Mouse (Mus musculus) forebrain, embryonic 14.5 days (tissue): ENCODE results near the gene Abcd3. TPM values are rescaled to one million over a fixed set of nuclear protein-coding genes. Genes with fewer than 3 reads are reported as not detected.

Experiments
- ATAC-seq: fragments of 200-750 bp; cut with Nextera tagmentation; 2 replicates; pipeline ENCODE4 v1.8.0; 2017; ENCODE audit warnings: mild to moderate bottlenecking, moderate library complexity
- DNase-seq: peaks from one replicate; pipeline ENCODE4 v3.0.0-alpha.2; 2015; ENCODE audit warnings: low spot score
- H3K27ac ChIP-seq: fragments of 300-500 bp; sonication (generic); 2 replicates; pipeline ENCODE4 v1.5.1; 2014; ENCODE audit warnings: low read depth, mild to moderate bottlenecking, control low read depth, low read length, moderate library complexity
- H3K27me3 ChIP-seq: fragments of 300-500 bp; sonication (generic); replicated peaks from 2 replicates; pipeline ENCODE4 v1.6.1; 2014; ENCODE audit warnings: low read length, control low read depth, mixed read lengths; ENCODE audit not compliant: control insufficient read depth, insufficient read depth
- H3K36me3 ChIP-seq: fragments of 300-500 bp; sonication (generic); 2 replicates; pipeline ENCODE4 v1.6.1; 2014; ENCODE audit warnings: low read length, control low read depth; ENCODE audit not compliant: control insufficient read depth, insufficient read depth
- H3K4me1 ChIP-seq: fragments of 300-500 bp; sonication (generic); 2 replicates; pipeline ENCODE4 v1.6.1; 2014; ENCODE audit warnings: antibody characterized with exemption, low read length, control low read depth; ENCODE audit not compliant: control insufficient read depth, insufficient read depth
- H3K4me2 ChIP-seq: fragments of 300-500 bp; sonication (generic); 2 replicates; pipeline ENCODE4 v1.6.1; 2014; ENCODE audit warnings: mild to moderate bottlenecking, control low read depth, low read length
- H3K4me3 ChIP-seq: fragments of 300-500 bp; sonication (generic); 2 replicates; pipeline ENCODE4 v1.5.1; 2014; ENCODE audit warnings: low read depth, low read length, control low read depth
- H3K9ac ChIP-seq: fragments of 300-500 bp; sonication (generic); 2 replicates; pipeline ENCODE4 v1.6.1; 2014; ENCODE audit warnings: mild to moderate bottlenecking, low read length, control low read depth, moderate library complexity
- H3K9me3 ChIP-seq: fragments of 300-500 bp; sonication (generic); replicated peaks from 2 replicates; pipeline ENCODE4 v1.6.1; 2016; ENCODE audit warnings: low read length, control low read depth, mixed read lengths; ENCODE audit not compliant: control insufficient read depth
- WGBS: fragments of 180-500 bp; shearing (Covaris S2); extraction: QIAGEN DNeasy Blood & Tissue Kit; methylation state at CpG from one replicate; pipeline ENCODE4 v1.1.7; 2014; 5-methylcytosine and 5-hydroxymethylcytosine counted together
- polyA plus RNA-seq: library from polyadenylated mRNA; unstranded; fragments of >200 nt; fragmentation: Nextera tagmentation; extraction: Ambion mirVana; gene quantifications from 2 replicates; pipeline ENCODE4 v1.2.1, GENCODE M21; 2014

The Abcd3 gene
- polyA plus RNA-seq, 1 experiment from 2014 or later = 63.8 TPM

DNA sequence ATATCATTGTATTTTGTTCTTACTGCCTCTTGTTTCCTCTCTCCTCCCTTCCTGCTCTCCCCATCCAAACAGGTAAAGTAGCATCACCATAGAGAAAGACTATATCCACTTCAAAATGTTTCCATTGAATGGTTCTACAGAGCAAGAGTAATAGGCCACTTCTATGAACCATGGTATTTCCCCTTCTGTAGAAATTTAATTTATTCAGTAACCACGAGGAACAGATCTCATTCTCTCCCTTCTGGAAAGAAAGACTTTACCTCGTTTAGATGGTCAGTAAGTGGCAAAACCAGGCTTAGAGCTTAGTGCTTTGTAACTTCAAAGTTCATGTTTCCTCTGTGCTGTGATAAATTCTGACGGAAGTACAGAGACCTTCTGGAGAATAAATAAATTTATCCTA, 28.9 kb upstream of the Abcd3 start:
- no peak for ATAC-seq
- Histone ChIP-seq H3K9me3 (no peaks in the 10 kb centered on the region), H3K27me3 (no peaks in the 10 kb centered on the region), H3K36me3 (no peaks in the 10 kb centered on the region), H3K4me1 (no peaks in the 10 kb centered on the region), H3K4me2 (no peak overlapping the region), H3K4me3 (no peak overlapping the region), H3K27ac (no peak overlapping the region), H3K9ac (no peak overlapping the region)
- no peak for DNase-seq
- WGBS = 52% methylated on average over 3 of the region's 3 CpGs

- Histone ChIP-seq H3K4me3 (no peak overlapping the region), H3K4me1 (no peaks in the 10 kb centered on the region), H3K27ac (no peak overlapping the region), H3K36me3 (no peaks in the 10 kb centered on the region), H3K9ac (no peak overlapping the region), H3K9me3 (no peaks in the 10 kb centered on the region), H3K27me3 (no peaks in the 10 kb centered on the region), H3K4me2 (no peak overlapping the region)
- no peak for DNase-seq
- WGBS = 92% methylated on average over 5 of the region's 5 CpGs
- ATAC-seq = no peak
Measured at GRCm38 (mm10) chr3:121843254-121843653, 28.2 kb upstream of the Abcd3 start.

- 83% methylated on average over 7 of the region's 7 CpGs for WGBS
- H3K4me1 ChIP-seq = no peaks in the 10 kb centered on the region
- H3K27ac ChIP-seq = no peak overlapping the region
- H3K27me3 ChIP-seq = no peaks in the 10 kb centered on the region
- ATAC-seq = no peak
- H3K4me3 ChIP-seq = no peak overlapping the region
- H3K9me3 ChIP-seq = no peaks in the 10 kb centered on the region
- H3K9ac ChIP-seq = no peak overlapping the region
- DNase-seq = no peak
- H3K36me3 ChIP-seq = no peaks in the 10 kb centered on the region
- H3K4me2 ChIP-seq = no peak overlapping the region
Measured at GRCm38 (mm10) chr3:121842306-121842860, 27.3 kb upstream of the Abcd3 start.

- Histone ChIP-seq H3K36me3 (no peaks in the 10 kb centered on the region), H3K27me3 (no peaks in the 10 kb centered on the region), H3K4me3 (no peak overlapping the region), H3K4me2 (no peak overlapping the region), H3K9ac (no peak overlapping the region), H3K9me3 (no peaks in the 10 kb centered on the region), H3K27ac (no peak overlapping the region), H3K4me1 (no peaks in the 10 kb centered on the region)
- ATAC-seq (no peak), DNase-seq (no peak)
- 76% methylated on average over 9 of the region's 9 CpGs for WGBS
Measured at GRCm38 (mm10) chr3:121841412-121842014, 26.4 kb upstream of the Abcd3 start.

GRCm38 (mm10) chr3:121840351-121840750, 25.2 kb upstream of the Abcd3 start:
- Histone ChIP-seq H3K4me1 (no peaks in the 10 kb centered on the region), H3K27me3 (no peaks in the 10 kb centered on the region), H3K36me3 (no peaks in the 10 kb centered on the region), H3K9me3 (no peaks in the 10 kb centered on the region), H3K9ac (no peak overlapping the region), H3K4me2 (no peak overlapping the region), H3K4me3 (no peak overlapping the region), H3K27ac (no peak overlapping the region)
- no peak for ATAC-seq
- WGBS = 95% methylated on average over 8 of the region's 8 CpGs
- DNase-seq = no peak

DNA sequence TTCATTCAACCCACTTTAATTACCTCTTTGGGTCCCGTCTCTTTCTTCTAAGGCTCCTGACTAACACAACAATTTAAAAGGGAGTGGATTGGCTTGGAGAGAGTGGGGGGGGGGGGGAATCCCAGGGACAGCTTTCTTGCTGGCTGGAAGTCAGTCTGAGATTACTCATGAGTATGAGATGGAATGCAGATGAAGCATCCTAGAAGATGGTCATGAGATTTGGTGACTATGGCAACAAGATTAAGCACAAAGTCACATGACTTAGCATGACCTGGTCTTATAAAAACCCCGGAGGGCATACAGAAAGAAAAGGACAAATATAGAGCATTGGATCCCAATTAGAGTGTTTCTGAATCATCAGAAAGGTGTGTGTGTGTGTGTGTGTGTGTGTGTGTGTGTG, 19.6 kb upstream of the Abcd3 start:
- Histone ChIP-seq H3K27me3 (no peaks in the 10 kb centered on the region), H3K4me2 (no peak overlapping the region), H3K4me1 (no peaks in the 10 kb centered on the region), H3K9me3 (no peaks in the 10 kb centered on the region), H3K36me3 (no peaks in the 10 kb centered on the region), H3K27ac (no peak overlapping the region), H3K4me3 (no peak overlapping the region), H3K9ac (no peak overlapping the region)
- no peak for DNase-seq
- no peak for ATAC-seq
- WGBS = 81% methylated on average over 2 of the region's 2 CpGs

GRCm38 (mm10) chr3:121834250-121834649, 19.1 kb upstream of the Abcd3 start:
- 82% methylated on average over 4 of the region's 4 CpGs for WGBS

DNA sequence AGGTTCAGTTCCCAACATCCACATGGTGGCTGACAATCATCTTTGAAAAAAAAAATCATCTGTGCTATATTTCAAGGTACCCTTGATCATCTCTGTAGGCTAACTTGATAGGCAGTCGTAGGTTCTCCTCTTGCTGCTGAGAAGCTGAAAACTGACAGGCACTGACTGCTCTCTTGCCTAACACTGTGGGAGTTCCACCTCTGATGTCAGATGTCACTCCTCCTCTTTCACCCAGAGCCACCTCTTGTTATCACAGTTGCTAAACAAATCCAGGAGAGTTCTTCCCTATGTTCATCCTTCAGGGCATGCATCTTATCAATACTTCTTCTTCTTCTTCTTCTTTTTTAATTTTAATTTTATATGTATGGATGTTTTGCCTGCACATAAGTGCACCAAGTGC, 10.0 kb upstream of the Abcd3 start:
- Histone ChIP-seq H3K9ac (no peak overlapping the region), H3K27ac (no peak overlapping the region), H3K4me1 (no peaks in the 10 kb centered on the region), H3K4me2 (no peak overlapping the region), H3K9me3 (no peaks in the 10 kb centered on the region), H3K27me3 (no peaks in the 10 kb centered on the region), H3K4me3 (no peak overlapping the region), H3K36me3 (no peaks in the 10 kb centered on the region)
- ATAC-seq = no peak
- no peak for DNase-seq
- WGBS = 87% methylated on average over 1 of the region's 1 CpGs

More at GRCm38 (mm10) chr3:121834250-121834649, 19.1 kb upstream of the Abcd3 start:
- H3K27ac ChIP-seq = no peak overlapping the region
- no peak overlapping the region for H3K4me2 ChIP-seq
- DNase-seq (no peak), ATAC-seq (no peak)
- no peaks in the 10 kb centered on the region for H3K9me3 ChIP-seq
- no peaks in the 10 kb centered on the region for H3K4me1 ChIP-seq
- H3K9ac ChIP-seq = no peak overlapping the region
- no peak overlapping the region for H3K4me3 ChIP-seq
- H3K27me3 ChIP-seq = no peaks in the 10 kb centered on the region
- no peaks in the 10 kb centered on the region for H3K36me3 ChIP-seq

DNA sequence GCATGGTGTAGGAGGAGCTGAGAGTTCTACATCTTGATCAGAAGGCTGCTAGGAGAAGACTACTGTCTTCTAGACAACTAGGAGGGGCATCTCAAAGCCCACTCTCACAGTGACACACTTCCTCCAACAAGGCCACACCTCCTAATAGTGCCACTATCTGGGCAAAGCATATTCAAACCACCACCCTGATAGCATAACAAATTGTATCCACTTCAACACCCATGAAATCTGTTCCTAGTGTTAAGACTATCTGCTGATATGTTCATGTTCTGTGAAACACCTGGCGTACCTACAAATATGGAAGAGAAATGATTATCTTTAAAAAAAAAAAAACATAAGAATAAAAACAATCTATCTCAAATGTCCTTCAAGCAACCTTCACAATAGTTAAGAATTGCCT, 9.2 kb upstream of the Abcd3 start:
- DNase-seq = no peak

More for the DNA sequence above, 9.2 kb upstream of the Abcd3 start:
- Histone ChIP-seq H3K4me3 (no peak overlapping the region), H3K4me2 (no peak overlapping the region), H3K27ac (no peak overlapping the region), H3K4me1 (no peaks in the 10 kb centered on the region), H3K9ac (no peak overlapping the region), H3K27me3 (no peaks in the 10 kb centered on the region), H3K9me3 (no peaks in the 10 kb centered on the region), H3K36me3 (no peaks in the 10 kb centered on the region)
- 98% methylated on average over 1 of the region's 1 CpGs for WGBS
- no peak for ATAC-seq
